Mouse (Mus musculus) ES-Bruce4 (cell line): ENCODE measurements at regions not wholly inside any gene's neighbourhood (a gene's known extent, or its start where the extent isn't known, plus 50 kb on each side); places are given as distances from the start of the nearest gene placed in this dataset.

Source experiments
- H3K27ac ChIP-seq: 2 replicates; pipeline ENCODE4 v1.5.1; 2012; ENCODE audit warnings: low read length, inconsistent platforms; ENCODE audit not compliant: insufficient read depth
- H3K27me3 ChIP-seq: 2 replicates; pipeline ENCODE4 v1.6.1; 2012; ENCODE audit warnings: mild to moderate bottlenecking, low read length, inconsistent platforms; ENCODE audit not compliant: control insufficient read depth, poor library complexity, insufficient read depth, severe bottlenecking
- H3K36me3 ChIP-seq: 2 replicates; pipeline ENCODE4 v1.6.1; 2012; ENCODE audit warnings: inconsistent platforms, mild to moderate bottlenecking, low read length, moderate library complexity; ENCODE audit not compliant: control insufficient read depth, poor library complexity, insufficient read depth, severe bottlenecking
- H3K4me1 ChIP-seq: one replicate; pipeline ENCODE4 v1.8.1; 2011; ENCODE audit warnings: low read length; ENCODE audit not compliant: control insufficient read depth, insufficient read depth
- H3K4me3 ChIP-seq: 2 replicates; pipeline ENCODE4 v1.5.1; 2011; ENCODE audit warnings: low read depth, mild to moderate bottlenecking, low read length
- H3K9ac ChIP-seq: 2 replicates; pipeline ENCODE4 v1.6.1; 2012; ENCODE audit warnings: low read depth, mild to moderate bottlenecking, inconsistent platforms; ENCODE audit not compliant: poor library complexity, severe bottlenecking
- H3K9me3 ChIP-seq: replicated peaks from 2 replicates; pipeline ENCODE4 v1.6.1; 2012; ENCODE audit warnings: mild to moderate bottlenecking, low read length, inconsistent platforms; ENCODE audit not compliant: control insufficient read depth, poor library complexity, insufficient read depth, severe bottlenecking
- CTCF ChIP-seq: IDR thresholded peaks from one replicate; pipeline ENCODE4 v1.8.1; 2011; ENCODE audit warnings: low read depth, low read length
- EP300 ChIP-seq: IDR thresholded peaks from 2 replicates; pipeline ENCODE4 v1.6.1; 2011; ENCODE audit warnings: low read depth, low read length; ENCODE audit not compliant: insufficient read depth
- POLR2A ChIP-seq: IDR thresholded peaks from one replicate; pipeline ENCODE4 v1.8.1; 2011; ENCODE audit warnings: low read length; ENCODE audit not compliant: insufficient read depth

- no peak overlapping the region for H3K4me3 ChIP-seq
- no peaks in the 10 kb centered on the region for H3K9me3 ChIP-seq
- H3K36me3 ChIP-seq: no peaks in the 10 kb centered on the region
- H3K27ac ChIP-seq: no peak overlapping the region
- H3K9ac ChIP-seq: no peak overlapping the region
- H3K4me1 ChIP-seq: no peaks in the 10 kb centered on the region
- H3K27me3 ChIP-seq: no peaks in the 10 kb centered on the region
- TF ChIP-seq EP300: no peak
- TF ChIP-seq POLR2A: no peak
- no peak for TF ChIP-seq CTCF
These were observed 131.1 kb upstream of the Kcnj16 start for GRCm38 (mm10) chr11:110836688-110837087.

DNA sequence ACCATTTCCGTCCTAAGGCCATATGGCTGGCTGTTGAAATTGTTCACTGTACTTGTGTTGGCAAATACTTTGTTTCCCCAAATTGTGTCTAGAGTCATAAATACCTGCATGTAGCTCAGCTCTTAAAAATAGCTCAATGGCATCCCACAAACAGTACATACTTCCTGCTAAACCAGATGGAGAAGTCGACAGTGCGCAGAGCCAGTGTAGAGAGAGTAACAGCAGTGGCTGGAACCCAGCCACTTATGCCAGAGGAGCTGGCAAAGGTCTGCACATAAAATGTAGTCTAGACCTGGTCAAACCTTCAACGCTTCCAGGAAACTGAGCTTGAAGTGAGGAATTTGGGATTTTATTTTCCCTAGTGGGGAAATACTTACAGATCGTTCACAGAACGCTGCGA is 128.5 kb upstream of the Kcnj16 start:
- Histone ChIP-seq H3K9ac (no peak overlapping the region), H3K27me3 (no peaks in the 10 kb centered on the region), H3K9me3 (no peaks in the 10 kb centered on the region), H3K27ac (no peak overlapping the region), H3K4me3 (no peak overlapping the region), H3K4me1 (no peaks in the 10 kb centered on the region), H3K36me3 (no peaks in the 10 kb centered on the region)
- TF ChIP-seq CTCF (no peak), EP300 (no peak), POLR2A (no peak)

GRCm38 (mm10) chr11:110868319-110868718 is 99.5 kb upstream of the Kcnj16 start:
- no peaks in the 10 kb centered on the region for H3K9me3 ChIP-seq
- H3K4me1 ChIP-seq: no peaks in the 10 kb centered on the region
- no peak overlapping the region for H3K9ac ChIP-seq
- no peak overlapping the region for H3K27ac ChIP-seq
- TF ChIP-seq CTCF (no peak), EP300 (no peak), POLR2A (no peak)
- no peaks in the 10 kb centered on the region for H3K27me3 ChIP-seq
- no peaks in the 10 kb centered on the region for H3K36me3 ChIP-seq
- H3K4me3 ChIP-seq: no peak overlapping the region

- Histone ChIP-seq H3K9ac (no peak overlapping the region), H3K27ac (no peak overlapping the region), H3K9me3 (no peaks in the 10 kb centered on the region), H3K36me3 (no peaks in the 10 kb centered on the region), H3K27me3 (no peaks in the 10 kb centered on the region), H3K4me3 (no peak overlapping the region), H3K4me1 (no peaks in the 10 kb centered on the region)
- TF ChIP-seq CTCF (no peak), EP300 (no peak), POLR2A (no peak)
These were observed 97.7 kb upstream of the Kcnj16 start for GRCm38 (mm10) chr11:110870133-110870532.

DNA sequence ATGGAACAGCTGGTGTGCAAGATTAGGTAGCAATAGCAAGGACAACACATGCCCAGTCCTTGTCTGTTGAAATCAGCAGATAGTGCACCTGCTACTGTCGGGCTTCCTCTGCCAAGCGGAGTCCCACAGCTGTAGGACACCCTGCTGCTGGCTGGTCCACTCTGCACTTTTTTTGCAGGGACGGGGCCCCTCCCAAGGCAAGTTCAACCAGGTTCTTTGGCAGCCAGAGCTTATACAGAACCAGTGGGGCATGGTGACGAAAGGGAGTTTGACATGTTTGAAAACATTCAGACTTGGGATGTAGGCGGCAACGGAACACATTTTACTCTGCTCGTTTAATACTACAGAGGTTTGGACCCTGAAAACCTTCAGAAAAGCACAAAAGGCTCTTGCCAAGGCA is 93.2 kb upstream of the Kcnj16 start:
- Histone ChIP-seq H3K36me3 (no peaks in the 10 kb centered on the region), H3K27ac (no peak overlapping the region), H3K9ac (no peak overlapping the region), H3K27me3 (no peaks in the 10 kb centered on the region), H3K4me1 (no peaks in the 10 kb centered on the region), H3K9me3 (no peaks in the 10 kb centered on the region), H3K4me3 (no peak overlapping the region)
- TF ChIP-seq EP300 (no peak), CTCF (no peak)

GRCm38 (mm10) chr11:110880971-110881370 is 86.9 kb upstream of the Kcnj16 start:
- Histone ChIP-seq H3K27me3 (no peaks in the 10 kb centered on the region), H3K9me3 (no peaks in the 10 kb centered on the region), H3K36me3 (no peaks in the 10 kb centered on the region), H3K9ac (no peak overlapping the region), H3K27ac (no peak overlapping the region), H3K4me1 (no peaks in the 10 kb centered on the region), H3K4me3 (no peak overlapping the region)
- TF ChIP-seq POLR2A (no peak), EP300 (no peak), CTCF (no peak)
